Comparison of ENCODE assay signal across 8 mouse cellular contexts in genomic region chr5:107986967-107987834, GRCm38 (mm10). TPM values are rescaled to one million over a fixed set of nuclear protein-coding genes. Genes with fewer than 3 reads are reported as not detected.
DNase-seq lines count a peak whose midpoint lies in the region; ATAC-seq and TF ChIP-seq lines count a peak whose summit lies in the region.

Gene Fam69a (minus strand): TSS chr5:107987085.

- H3K27me3 ChIP-seq in Patski = no peaks in the 10 kb centered on the region
- no peaks in the 10 kb centered on the region for H3K27me3 ChIP-seq in hindbrain, embryonic 13.5 days

- in situ Hi-C loops in Patski (cut with MboI; ENCODE audit: low pct_unique_long_range_greater_than_20kb) = loop anchor here (5.0 kb wide), 1 partner anchor 60 kb away; no protein-coding TSS in a partner anchor

- no peak for DNase-seq in Patski (ENCODE audit: low read depth, low spot score)
- DNase-seq in cerebellum, postnatal 10 days = peak; percentile 95 to 96
- DNase-seq in frontal cortex, postnatal 25 days (ENCODE audit: low spot score in 2 of 2) = peak; percentile 59 to 65
- DNase-seq in left cerebral cortex, adult 2 months (ENCODE audit: extremely low spot score in 1 of 2, low spot score in 2 of 2) = peak; percentile 81 to 85
- peak; percentile 89 to 93 for DNase-seq in lung, postnatal 4 days
- peak; percentile 96 for DNase-seq in retina, postnatal 1 day
- peak; percentile 96 for DNase-seq in thymus, postnatal 4 days

- H3K27ac ChIP-seq in hindbrain, embryonic 13.5 days = peak within 1 kb of the TSS; percentile 98
- H3K27ac ChIP-seq in left cerebral cortex, adult 2 months = peak within 1 kb of the TSS; percentile 92

- CTCF ChIA-PET in Patski (lab: Charles Lee) = interaction anchor here (1.0 to 4.6 kb wide), 14 partner anchors 10 to 70 kb away, joined by 3 to 61 read pairs (median 6); no protein-coding TSS in a partner anchor

- H3K4me1 ChIP-seq in hindbrain, embryonic 13.5 days (replicated peaks) = peaks cover 20% of the 10 kb centered on the region

- no peaks in the 10 kb centered on the region for H3K9me3 ChIP-seq in hindbrain, embryonic 13.5 days

- peak; percentile 77 for ATAC-seq in Patski
- ATAC-seq in hindbrain, embryonic 13.5 days (ENCODE audit: low FRiP score) = peak; percentile 94

- peak within 1 kb of the TSS; percentile 92 for H3K9ac ChIP-seq in hindbrain, embryonic 13.5 days

- TF ChIP-seq CTCF in Patski (IDR thresholded peaks at IDR 0.05) = no peak
- TF ChIP-seq CTCF in left cerebral cortex, adult 2 months (IDR thresholded peaks at IDR 0.05) = no peak

- H3K4me2 ChIP-seq in hindbrain, embryonic 13.5 days = peak within 1 kb of the TSS; percentile 63

- under 1% methylated on average over 63 of the region's 91 CpGs for WGBS in hindbrain, embryonic 13.5 days

- POLR2A ChIA-PET in Patski (lab: Charles Lee) = interaction anchor here (0.7 to 1.2 kb wide), 4 partner anchors 11 to 323 kb away, joined by 3 to 4 read pairs (median 3); no protein-coding TSS in a partner anchor

- intact Hi-C loops in left cerebral cortex, adult 2 months (cut with DNase I) = loop anchor here (1.0 to 5.0 kb wide), 3 partner anchors 26 to 80 kb away; partner anchors contain the start of gene Mtf2

- H3K36me3 ChIP-seq in hindbrain, embryonic 13.5 days = no peaks in the 10 kb centered on the region

- peak within 1 kb of the TSS; percentile 89 for H3K4me3 ChIP-seq in hindbrain, embryonic 13.5 days
- H3K4me3 ChIP-seq in left cerebral cortex, adult 2 months = peak within 1 kb of the TSS; percentile 87

RNA-seq across cellular contexts. Expression of gene Fam69a, which starts in this region (rescaled TPM):
- 17.0 TPM for polyA plus RNA-seq in Patski (2021)
- polyA plus RNA-seq in hindbrain, embryonic 13.5 days (2015; fragmentation: Nextera tagmentation; extraction: Ambion mirVana) = 44.6 and 49.3 TPM in 2 replicates
- 10 to 100 TPM; 27.1 to 31.7 TPM for total RNA-seq in left cerebral cortex, adult 2 months (2021)
